Mouse (Mus musculus) lung, postnatal 0 days (tissue): ENCODE measurements around the gene Oas2.

Experiments used
- CTCF ChIP-seq: IDR thresholded peaks from 2 replicates; pipeline ENCODE4 v1.5.1; 2016; ENCODE audit warnings: antibody characterized with exemption, mild to moderate bottlenecking
- EP300 ChIP-seq: IDR thresholded peaks from 2 replicates; pipeline ENCODE4 v1.6.1; 2016; ENCODE audit warnings: antibody characterized with exemption, mild to moderate bottlenecking, control low read depth

DNA sequence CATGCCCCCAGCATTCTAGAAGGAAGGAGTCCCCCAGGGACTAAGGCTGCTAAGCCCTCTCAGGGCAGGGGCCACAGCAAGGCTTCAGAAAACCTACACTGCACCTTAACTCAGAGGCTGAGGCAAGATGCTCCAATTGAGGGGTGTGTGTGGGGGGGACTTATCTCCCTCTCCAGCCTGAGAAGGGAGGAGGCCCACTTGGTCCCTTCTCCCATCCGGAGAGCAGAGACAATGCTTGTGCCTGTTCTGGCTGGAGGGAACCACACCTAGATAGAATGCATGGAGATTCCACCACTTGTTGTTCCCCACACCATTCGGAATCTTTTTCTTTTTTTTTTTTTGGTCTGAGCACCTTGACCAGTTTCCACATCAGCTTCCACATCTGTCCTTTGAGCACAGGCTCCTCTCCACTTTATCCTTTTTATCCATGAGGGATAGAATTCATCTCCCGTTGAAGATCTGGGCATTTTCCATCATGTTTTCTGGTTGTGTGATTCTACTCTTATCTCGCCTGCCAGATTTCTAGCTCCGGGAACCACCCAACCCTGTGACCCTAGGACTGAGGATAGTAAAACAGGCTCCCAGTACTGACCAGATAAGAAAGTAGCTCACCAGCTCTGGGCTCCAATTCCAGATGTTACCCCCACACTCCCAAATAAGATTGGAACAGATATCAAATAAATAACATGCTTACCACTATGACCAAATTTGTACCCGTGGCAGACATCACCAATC lies 62.7 kb downstream of the Oas2 start:
- no peak for TF ChIP-seq CTCF
- no peak for TF ChIP-seq EP300
